Mouse (Mus musculus) heart, adult 2 months (tissue): ENCODE results near the gene Nutf2.

ENCODE experiments used
- CTCF ChIP-seq: fragments of 200-600 bp; IDR thresholded peaks from 2 replicates; pipeline ENCODE4 v1.8.1; 2022; ENCODE audit warnings: antibody characterized with exemption, mild to moderate bottlenecking, moderate library complexity
- EP300 ChIP-seq: fragments of 200-500 bp; IDR thresholded peaks from 2 replicates; pipeline ENCODE4 v1.6.1; 2011; ENCODE audit warnings: low read depth, low read length, control low read depth; ENCODE audit not compliant: insufficient read depth
- POLR2A ChIP-seq: fragments of 200-500 bp; IDR thresholded peaks from 2 replicates; pipeline ENCODE4 v1.6.1; 2011; ENCODE audit warnings: mild to moderate bottlenecking, low read depth, low read length, control low read depth; ENCODE audit not compliant: insufficient read depth

GRCm38 (mm10) chr8:105856168-105856835 lies 4.1 kb upstream of the Nutf2 start:
- TF ChIP-seq POLR2A (no peak), CTCF (no peak), EP300 (no peak)
